Comparison of ENCODE assay signal across 27 mouse cellular contexts in the genomic region with DNA sequence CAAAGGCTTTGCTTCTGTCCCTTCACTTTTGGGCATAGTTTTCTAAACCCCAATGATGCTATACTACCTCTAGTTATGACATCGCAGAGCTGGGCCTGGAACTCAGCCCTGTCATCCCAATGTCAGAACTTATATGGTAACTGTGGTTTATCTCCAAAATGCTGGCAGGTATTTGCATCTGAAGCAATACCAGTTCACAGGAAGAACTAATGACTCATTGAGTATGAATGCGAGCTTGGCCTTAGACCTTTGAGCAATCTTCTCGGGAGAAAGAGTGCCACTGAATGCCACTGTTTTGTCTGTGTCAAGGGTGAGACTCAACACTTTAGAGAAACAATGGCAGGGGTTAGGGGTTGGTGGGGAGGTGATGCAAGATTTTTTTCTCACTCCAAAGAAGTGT.
DNase-seq lines count a peak whose midpoint lies in the region; ATAC-seq and TF ChIP-seq lines count a peak whose summit lies in the region.
"Had no signal": no experiment of that assay in that cellular context is flagged by ENCODE, and none has a peak within 500 bp of the region (broad histone marks: within the 10 kb centered on the region; RNA-seq: fewer than 3 reads in every experiment).

No protein-coding gene starts in this region.

- no peaks in the 10 kb centered on the region for H3K79me2 ChIP-seq in C2C12 (ENCODE audit: control insufficient read depth, insufficient read depth)

- H3K36me3 ChIP-seq in heart, embryonic 16.5 days (ENCODE audit: control insufficient read depth, insufficient read depth) = no peaks in the 10 kb centered on the region
- no peaks in the 10 kb centered on the region for H3K36me3 ChIP-seq in C2C12 (ENCODE audit: control insufficient read depth, insufficient read depth)
- no peaks in the 10 kb centered on the region for H3K36me3 ChIP-seq in stomach, postnatal 0 days (ENCODE audit: control insufficient read depth, insufficient read depth, low read length)
- H3K36me3 ChIP-seq: embryonic facial prominence, embryonic 15.5 days; forebrain, embryonic 10.5 days; G1E; limb, embryonic 13.5 days; midbrain, embryonic 15.5 days; neural tube, embryonic 13.5 days had no signal

- no peak for TF ChIP-seq EP300 in stomach, postnatal 0 days (optimal IDR thresholded peaks at IDR 0.05)

- H3K9ac ChIP-seq in heart, embryonic 16.5 days (ENCODE audit: low read length) = no peak overlapping the region
- H3K9ac ChIP-seq in stomach, postnatal 0 days (ENCODE audit: low read length) = no peak overlapping the region
- H3K9ac ChIP-seq: embryonic facial prominence, embryonic 15.5 days; hindbrain, embryonic 14.5 days; limb, embryonic 13.5 days; liver, embryonic 14.5 days; lung, embryonic 14.5 days; midbrain, embryonic 15.5 days; neural tube, embryonic 13.5 days had no signal

- no peaks in the 10 kb centered on the region for H3K27me3 ChIP-seq in heart, embryonic 16.5 days (ENCODE audit: control insufficient read depth, insufficient read depth, low read length)
- H3K27me3 ChIP-seq in C2C12 (ENCODE audit: control insufficient read depth, insufficient read depth, insufficient read length) = no peaks in the 10 kb centered on the region
- H3K27me3 ChIP-seq in stomach, postnatal 0 days (ENCODE audit: control insufficient read depth, insufficient read depth, low read length) = no peaks in the 10 kb centered on the region
- H3K27me3 ChIP-seq: embryonic facial prominence, embryonic 15.5 days; limb, embryonic 13.5 days; midbrain, embryonic 15.5 days; neural tube, embryonic 13.5 days had no signal

- intact Hi-C loops in heart, postnatal 14 days (cut with DNase I) = no loop called here

- no peak overlapping the region for H3K4me2 ChIP-seq in heart, embryonic 16.5 days (ENCODE audit: low read depth, low read length)
- H3K4me2 ChIP-seq in stomach, postnatal 0 days (replicated peaks; ENCODE audit: low read depth) = no peak overlapping the region
- H3K4me2 ChIP-seq: embryonic facial prominence, embryonic 15.5 days; hindbrain, embryonic 14.5 days; limb, embryonic 13.5 days; lung, embryonic 14.5 days; midbrain, embryonic 15.5 days; neural tube, embryonic 13.5 days had no signal

- H3K27ac ChIP-seq in heart, embryonic 16.5 days (ENCODE audit: low read length) = peak overlapping the region; percentile 31; the same call in 1 of the 2 replicates
- H3K27ac ChIP-seq in stomach, postnatal 0 days (replicated peaks) = no peak overlapping the region
- H3K27ac ChIP-seq: embryonic facial prominence, embryonic 15.5 days; forebrain, embryonic 10.5 days; heart, adult 2 months; hindbrain, embryonic 14.5 days; limb, embryonic 13.5 days; liver, embryonic 14.5 days; midbrain, embryonic 15.5 days; neural tube, embryonic 13.5 days had no signal

- 37% methylated on average over 3 of the region's 3 CpGs for WGBS in heart, embryonic 16.5 days
- 62% methylated on average over 3 of the region's 3 CpGs for WGBS in stomach, postnatal 0 days

- H3K4me1 ChIP-seq in heart, embryonic 16.5 days (ENCODE audit: control insufficient read depth, insufficient read depth, low read length) = peaks cover 27% of the 10 kb centered on the region
- no peaks in the 10 kb centered on the region for H3K4me1 ChIP-seq in stomach, postnatal 0 days (replicated peaks; ENCODE audit: control insufficient read depth, insufficient read depth)
- H3K4me1 ChIP-seq: embryonic facial prominence, embryonic 15.5 days; limb, embryonic 13.5 days; neural tube, embryonic 13.5 days had no signal

- no peaks in the 10 kb centered on the region for H3K79me3 ChIP-seq in C2C12 (ENCODE audit: low read depth)

- no peak overlapping the region for H3ac ChIP-seq in C2C12 (ENCODE audit: control insufficient read depth, insufficient read length, low read depth)

- H3K4me3 ChIP-seq in heart, embryonic 16.5 days (ENCODE audit: low read length) = no peak overlapping the region
- H3K4me3 ChIP-seq in C2C12 (ENCODE audit: insufficient read depth, poor library complexity, severe bottlenecking) = no peak overlapping the region
- no peak overlapping the region for H3K4me3 ChIP-seq in stomach, postnatal 0 days (ENCODE audit: low read depth, low read length)
- H3K4me3 ChIP-seq: embryonic facial prominence, embryonic 15.5 days; forebrain, embryonic 10.5 days; heart, adult 2 months; limb, embryonic 13.5 days; midbrain, embryonic 15.5 days; neural tube, embryonic 13.5 days had no signal

- no peaks in the 10 kb centered on the region for H3K9me3 ChIP-seq in heart, embryonic 16.5 days (replicated peaks; ENCODE audit: control insufficient read depth, low read length)
- no peaks in the 10 kb centered on the region for H3K9me3 ChIP-seq in stomach, postnatal 0 days (ENCODE audit: control insufficient read depth, low read length)
- H3K9me3 ChIP-seq: embryonic facial prominence, embryonic 15.5 days; forebrain, embryonic 10.5 days; limb, embryonic 13.5 days; midbrain, embryonic 15.5 days; neural tube, embryonic 13.5 days had no signal

- DNase-seq in heart, postnatal 14 days = no peak
- peak; percentile 93 for DNase-seq in 3T3-L1 (ENCODE audit: low read depth, low spot score)
- peak; percentile 67 for DNase-seq in adipocyte (ENCODE audit: low spot score)
- no peak for DNase-seq in layer of hippocampus, postnatal 25 days (ENCODE audit: extremely low spot score in 1 of 2, low spot score in 1 of 2)
- DNase-seq in thymus, postnatal 25 days = no peak
- DNase-seq in stomach, postnatal 0 days (ENCODE audit: low spot score) = no peak
- DNase-seq: adrenal gland, adult 2 months; cerebellum, adult 11 months; cerebellum, adult 9-11 months; gastrocnemius, postnatal 25 days; kidney, adult 18-20 months; kidney, postnatal 4 days; lung, embryonic 14.5 days; right cerebral cortex, adult 18-20 months had no signal

- no peak for TF ChIP-seq CTCF in C2C12 (IDR thresholded peaks at IDR 0.05; ENCODE audit: control insufficient read depth, insufficient read depth, insufficient read length)
- no peak for TF ChIP-seq CTCF in stomach, postnatal 0 days (IDR thresholded peaks at IDR 0.05; ENCODE audit: low read depth)

- no peak for ATAC-seq in heart, embryonic 16.5 days (replicated peaks; ENCODE audit: extremely low read depth, insufficient read depth, low FRiP score)
- ATAC-seq in stomach, postnatal 0 days (ENCODE audit: low FRiP score, low TSS enrichment) = no peak
- ATAC-seq: forebrain, embryonic 16.5 days; inflammation-experienced regulatory T-cells, adult 6 months; midbrain, embryonic 15.5 days had no signal

TF ChIP-seq in C2C12, 6 proteins besides CTCF, POLR2A, EP300 and RAD21:
- TF ChIP-seq FOSL1 (IDR thresholded peaks at IDR 0.05; ENCODE audit: insufficient read depth, low read length, poor library complexity, severe bottlenecking) (peak; percentile 66), CEBPB (IDR thresholded peaks at IDR 0.05; ENCODE audit: low read depth) (peak; percentile 96), USF1 (IDR thresholded peaks at IDR 0.05; ENCODE audit: low read depth) (no peak), MYOD1 (IDR thresholded peaks at IDR 0.05; ENCODE audit: control insufficient read depth, insufficient read length, low read depth) (no peak)

Comparison
In these comparisons a context has a peak if more than half of its experiments do, and no peak if none do; other contexts are left out.
1. DNase-seq: peak in 3T3-L1 (single experiment) and adipocyte (single experiment); none in heart, postnatal 14 days (0 of 2), layer of hippocampus, postnatal 25 days (0 of 2), thymus, postnatal 25 days (single experiment) and stomach, postnatal 0 days (single experiment).